Mouse (Mus musculus): ENCODE data around the gene Rspry1.
A peak's percentile ranks its signal among the peaks of the same experiment; 100 is the strongest.

Gene Rspry1

DNA sequence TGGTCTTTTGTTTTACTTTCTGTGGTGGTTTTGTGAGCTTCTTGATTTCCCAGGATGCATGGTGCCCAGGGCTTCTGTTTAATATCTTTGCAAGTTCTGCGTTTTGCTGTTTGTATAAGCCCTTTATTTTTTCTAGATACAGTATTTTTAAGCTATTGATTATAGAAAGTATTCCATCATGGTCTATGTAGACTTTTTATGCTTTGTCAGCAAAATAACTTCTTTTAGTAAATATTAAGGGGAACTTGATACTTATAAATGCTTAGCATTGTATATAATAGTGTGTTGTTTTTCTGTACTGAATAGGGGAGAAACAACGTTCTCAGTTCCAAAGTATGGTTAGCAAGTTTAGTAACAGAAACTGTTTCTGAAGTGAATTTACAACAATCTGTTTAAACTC, 2.3 kb downstream of the Rspry1 start:
- DNase-seq, result no peak

DNA sequence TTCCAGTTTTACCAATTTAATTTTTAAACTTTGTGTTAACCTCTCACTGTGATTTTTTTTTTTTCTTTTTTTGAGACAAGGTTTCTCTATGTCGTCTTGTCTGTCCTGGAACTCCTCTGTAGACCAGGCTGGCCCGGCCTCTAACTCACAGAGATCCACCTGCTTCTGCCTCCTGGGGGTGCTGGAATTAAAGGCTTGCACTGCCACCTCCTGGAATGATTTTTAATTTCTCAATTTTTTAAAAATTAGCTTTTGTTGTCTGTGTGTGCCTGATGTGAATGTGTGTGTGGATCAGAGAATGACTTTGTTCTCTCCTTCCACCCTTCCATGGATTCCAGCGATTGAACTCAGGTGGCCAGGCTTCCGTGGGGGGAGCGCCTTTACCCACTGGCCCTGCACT, 5.3 kb downstream of the Rspry1 start:
- no peak for DNase-seq

DNA sequence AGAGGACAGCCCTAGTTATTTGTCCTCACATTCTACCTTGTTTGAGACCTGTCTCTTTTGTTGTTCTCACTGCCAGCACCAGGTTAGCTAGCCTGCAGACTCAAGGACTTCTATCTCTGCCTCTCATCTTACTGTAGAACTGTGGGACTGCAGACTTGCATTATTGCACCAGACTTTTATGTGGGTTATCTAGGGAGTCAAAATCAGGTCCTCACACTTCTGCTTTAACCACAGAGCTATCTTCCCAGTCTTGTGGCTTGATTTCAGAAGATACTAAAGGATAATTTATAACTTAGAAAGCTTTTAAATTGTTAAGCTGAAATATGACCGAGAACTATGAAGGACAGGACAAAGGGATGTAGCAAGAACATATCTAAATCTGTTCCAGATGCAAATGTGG, 23.1 kb downstream of the Rspry1 start:
- no peak for DNase-seq

DNA sequence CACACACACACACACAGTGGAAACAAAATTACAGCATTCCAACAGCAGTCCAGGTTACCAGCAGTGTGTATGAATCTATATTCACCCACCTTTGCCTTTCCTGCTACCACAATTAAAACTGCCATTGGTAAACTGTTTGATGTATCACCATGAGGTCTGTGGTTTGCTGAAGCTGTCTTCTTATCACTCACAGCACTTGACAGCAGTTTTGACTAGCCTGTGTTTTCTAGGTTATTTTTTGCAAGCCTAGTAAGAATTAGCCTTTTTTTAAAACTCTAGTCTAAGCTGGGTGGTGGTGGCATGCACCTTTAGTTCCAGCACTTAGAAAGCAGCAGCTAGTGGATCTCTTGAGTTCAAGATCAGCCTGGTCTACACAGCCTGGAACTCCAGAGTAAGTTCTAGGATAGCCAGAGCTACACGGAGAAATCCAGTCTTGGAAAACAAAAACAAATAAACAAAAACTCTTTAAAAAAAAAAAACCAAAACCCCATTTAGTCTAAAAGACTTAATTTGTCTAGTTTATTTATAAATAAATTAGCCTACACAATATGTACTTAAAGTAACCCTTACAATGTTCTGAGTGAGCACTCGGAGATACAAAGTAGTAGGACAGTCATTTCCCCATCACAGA, 31.9 kb downstream of the Rspry1 start:
- no peak for DNase-seq

DNA sequence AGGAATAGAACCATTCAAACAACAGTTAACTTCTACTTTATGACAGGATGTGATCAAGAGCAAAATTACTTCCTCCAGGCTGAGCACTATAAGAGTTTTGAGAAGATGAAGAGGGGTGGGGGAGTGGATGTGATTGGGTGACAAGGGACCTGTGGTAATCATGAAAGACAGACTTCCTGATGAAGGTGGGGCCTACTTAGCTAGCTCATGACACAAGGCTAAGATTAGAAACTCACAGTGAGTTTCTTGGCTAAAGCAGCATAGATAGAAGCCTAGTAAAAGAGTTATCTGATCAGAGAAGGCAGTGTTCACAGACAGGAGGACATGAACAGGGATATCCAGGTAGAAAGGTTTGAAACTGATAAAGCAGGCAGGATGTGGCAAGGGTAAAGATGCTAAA, 32.5 kb downstream of the Rspry1 start:
- no peak for DNase-seq

DNA sequence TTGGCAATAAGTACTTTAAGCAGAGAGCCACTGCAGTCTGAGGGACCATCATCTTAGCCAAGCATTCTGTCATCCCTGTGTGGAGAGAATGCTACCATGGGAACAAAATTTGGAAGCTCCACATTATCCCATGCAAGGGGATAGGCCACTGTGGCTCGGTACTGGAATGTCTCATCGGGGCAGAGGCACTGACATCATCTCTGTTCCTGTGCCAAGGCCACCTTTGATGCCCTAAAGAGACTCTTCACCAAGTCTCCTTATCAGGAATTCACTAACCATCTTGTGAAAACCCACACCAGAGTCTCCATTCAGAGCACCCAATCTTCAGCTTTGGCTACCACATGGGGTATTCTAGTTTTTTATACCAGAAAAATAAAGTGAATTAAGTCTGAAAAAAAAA, 39.4 kb downstream of the Rspry1 start:
- DNase-seq, result no peak

DNA sequence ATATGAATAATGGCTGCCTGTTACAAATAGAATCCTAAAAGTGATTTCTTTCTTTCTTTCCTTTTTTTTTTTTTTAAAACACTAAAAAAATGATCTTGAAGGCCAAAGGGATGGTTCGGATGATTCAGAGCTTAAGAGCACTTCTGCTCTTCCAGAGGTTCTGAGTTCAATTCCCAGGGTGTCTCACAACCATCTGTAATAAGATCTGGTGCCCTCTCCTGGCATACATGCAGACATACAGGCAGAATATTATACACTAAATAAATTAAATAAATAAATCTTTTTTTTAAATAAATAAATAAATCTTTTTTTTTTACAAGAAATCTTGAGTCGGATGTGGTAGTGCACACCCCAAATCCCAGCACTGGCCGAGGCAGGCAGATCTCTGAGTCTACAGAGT, 40.2 kb downstream of the Rspry1 start:
- DNase-seq, result no peak

DNA sequence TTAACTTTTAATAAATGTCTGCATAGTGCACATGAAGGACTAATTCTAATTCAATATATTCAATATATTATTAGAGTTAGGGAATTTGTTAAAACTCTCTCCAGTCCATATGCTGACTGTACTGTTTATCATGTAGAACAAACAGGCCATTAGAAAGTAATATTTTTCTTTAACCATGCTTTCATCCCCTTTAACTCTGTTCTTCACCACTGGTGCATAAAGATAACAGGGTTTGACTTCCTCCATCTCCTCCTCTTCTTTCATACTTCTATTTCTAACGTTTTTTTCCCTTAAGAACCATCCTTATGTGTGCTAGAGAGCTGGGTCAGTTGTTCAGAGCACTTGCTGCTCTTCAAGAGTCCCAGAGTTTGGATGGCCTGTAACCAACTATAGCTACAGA, 43.5 kb downstream of the Rspry1 start:
- no peak for DNase-seq

DNA sequence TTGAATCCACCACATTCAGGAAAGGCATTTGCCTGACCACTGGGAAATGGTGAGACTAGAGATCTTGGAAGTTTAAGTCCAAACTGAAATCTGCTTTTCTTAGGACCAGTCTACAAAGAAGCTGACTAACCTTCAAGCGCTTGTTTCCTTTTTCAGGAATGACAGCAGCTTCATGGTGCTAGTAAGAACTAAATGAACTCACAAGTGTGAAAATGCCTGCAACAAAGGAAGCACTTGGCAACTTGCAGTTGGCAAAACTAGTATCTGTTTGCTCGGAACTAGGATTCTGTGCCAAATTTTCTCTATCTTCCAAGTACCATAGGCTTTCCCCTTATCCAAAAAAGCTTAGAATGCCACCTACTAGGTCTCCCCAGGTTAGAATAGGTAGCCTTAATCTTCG, 44.4 kb downstream of the Rspry1 start:
- no peak for DNase-seq

DNA sequence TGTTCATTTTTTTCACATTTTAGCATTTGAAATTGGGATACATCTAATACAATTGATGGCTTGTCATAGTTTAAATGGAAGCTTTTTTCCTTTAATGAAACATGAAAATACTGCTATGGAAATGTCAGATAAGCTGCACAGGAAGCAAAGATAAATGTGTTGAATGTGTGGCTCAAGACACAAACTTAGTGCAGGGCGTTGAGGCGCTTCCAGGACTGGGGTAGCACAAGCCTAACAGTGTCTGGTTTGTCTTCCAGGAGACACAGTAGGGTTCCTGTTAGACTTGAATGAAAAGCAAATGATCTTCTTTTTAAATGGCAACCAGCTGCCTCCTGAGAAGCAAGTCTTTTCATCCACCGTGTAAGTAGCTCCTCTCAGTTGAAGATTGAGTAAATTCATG, 47.8 kb downstream of the Rspry1 start:
- DNase-seq, result no peak

DNA sequence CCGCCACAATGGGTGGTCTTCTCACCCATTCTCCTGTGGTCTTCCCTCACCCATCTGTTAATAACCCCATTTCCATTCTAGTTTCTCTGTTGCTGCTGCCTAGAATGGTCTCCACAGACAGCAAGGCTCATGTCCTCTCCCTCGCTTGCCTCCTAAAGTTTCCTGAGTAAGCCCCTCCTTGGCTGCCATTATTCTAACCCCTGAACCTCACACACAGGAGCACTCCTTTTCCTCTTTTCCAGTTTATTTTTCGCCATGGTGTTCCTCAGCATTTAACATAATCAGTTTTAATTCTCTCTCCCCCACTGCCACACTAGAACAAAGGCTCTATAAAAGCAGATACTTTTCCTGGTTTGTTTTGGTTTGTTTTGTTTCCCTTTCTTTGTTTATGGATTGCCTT, 51.2 kb downstream of the Rspry1 start:
- DNase-seq, result no peak

DNA sequence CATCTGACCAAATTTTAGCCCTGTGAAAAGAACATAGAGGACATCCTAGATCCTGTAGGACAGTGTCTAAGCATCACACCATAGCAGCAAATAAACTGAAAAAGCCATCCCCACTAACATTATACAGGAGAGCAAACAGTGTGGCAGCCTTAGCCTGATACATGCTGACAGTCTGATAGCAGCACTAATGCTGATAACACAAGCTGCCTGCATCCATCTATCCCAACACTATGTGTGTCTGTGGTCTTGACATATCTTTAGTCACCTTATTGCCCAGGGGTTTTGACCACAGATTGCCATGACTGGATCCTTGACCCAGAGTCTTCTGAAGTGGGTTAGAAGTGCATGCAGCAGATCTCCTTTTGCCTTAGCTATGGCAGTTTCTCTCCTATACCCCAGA, 53.3 kb downstream of the Rspry1 start:
- DNase-seq, result no peak

DNA sequence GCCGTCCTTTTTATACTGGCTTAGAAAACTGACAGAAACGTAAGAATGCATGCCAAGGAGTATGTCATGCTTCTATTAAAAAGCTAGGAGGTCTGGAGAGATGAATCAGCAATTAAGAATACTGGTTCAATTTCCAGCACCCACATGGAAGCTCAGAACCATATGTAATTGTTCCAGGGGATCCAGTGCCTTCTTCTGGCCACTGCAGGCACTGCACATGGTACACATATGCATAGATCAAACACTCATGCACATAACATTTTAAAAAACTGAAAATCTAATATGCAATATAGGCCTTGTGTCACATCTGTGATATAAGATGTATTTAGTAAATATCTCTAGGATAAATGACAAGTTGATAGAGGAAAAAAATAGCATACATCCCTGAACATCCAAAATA, 56.3 kb downstream of the Rspry1 start:
- no peak for DNase-seq

DNA sequence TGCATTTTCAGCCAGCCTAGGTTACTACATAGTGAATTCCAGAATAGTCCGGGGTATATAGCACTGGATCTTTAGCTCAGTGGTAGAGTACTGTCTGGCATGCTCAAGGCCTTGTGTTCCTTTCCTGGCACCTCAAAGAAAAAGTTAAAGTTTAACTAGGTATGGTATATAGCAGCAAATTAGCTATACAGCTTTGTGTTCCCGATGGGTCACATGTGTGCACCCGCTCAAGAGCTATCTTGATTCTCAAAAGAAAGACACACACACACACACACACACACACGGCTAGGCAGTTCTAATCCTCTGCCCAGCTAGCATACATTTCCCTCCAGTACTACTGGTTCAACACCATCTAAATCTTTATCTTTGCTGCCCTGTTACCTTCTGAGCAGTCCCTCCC, 58.7 kb downstream of the Rspry1 start:
- no peak for DNase-seq

DNA sequence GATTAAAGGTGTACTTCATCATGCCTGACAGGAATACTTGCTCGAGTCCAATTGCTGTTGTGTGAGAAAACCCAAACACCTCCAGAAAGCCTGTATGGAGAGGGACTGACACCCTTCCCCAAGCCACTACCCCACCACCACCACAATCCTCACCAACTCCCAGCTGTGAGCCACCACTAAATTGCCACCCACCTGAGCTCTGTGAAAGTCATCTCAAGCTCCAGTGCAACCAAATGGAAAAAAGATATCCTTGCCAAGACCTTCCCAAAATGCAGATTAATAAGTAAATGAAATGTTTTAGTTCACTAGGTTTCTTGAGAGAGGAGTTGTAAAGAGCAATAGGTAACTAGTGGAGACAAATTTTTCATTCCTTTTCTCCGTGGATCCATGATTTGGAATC, 63.0 kb downstream of the Rspry1 start:
- DNase-seq, result no peak

DNA sequence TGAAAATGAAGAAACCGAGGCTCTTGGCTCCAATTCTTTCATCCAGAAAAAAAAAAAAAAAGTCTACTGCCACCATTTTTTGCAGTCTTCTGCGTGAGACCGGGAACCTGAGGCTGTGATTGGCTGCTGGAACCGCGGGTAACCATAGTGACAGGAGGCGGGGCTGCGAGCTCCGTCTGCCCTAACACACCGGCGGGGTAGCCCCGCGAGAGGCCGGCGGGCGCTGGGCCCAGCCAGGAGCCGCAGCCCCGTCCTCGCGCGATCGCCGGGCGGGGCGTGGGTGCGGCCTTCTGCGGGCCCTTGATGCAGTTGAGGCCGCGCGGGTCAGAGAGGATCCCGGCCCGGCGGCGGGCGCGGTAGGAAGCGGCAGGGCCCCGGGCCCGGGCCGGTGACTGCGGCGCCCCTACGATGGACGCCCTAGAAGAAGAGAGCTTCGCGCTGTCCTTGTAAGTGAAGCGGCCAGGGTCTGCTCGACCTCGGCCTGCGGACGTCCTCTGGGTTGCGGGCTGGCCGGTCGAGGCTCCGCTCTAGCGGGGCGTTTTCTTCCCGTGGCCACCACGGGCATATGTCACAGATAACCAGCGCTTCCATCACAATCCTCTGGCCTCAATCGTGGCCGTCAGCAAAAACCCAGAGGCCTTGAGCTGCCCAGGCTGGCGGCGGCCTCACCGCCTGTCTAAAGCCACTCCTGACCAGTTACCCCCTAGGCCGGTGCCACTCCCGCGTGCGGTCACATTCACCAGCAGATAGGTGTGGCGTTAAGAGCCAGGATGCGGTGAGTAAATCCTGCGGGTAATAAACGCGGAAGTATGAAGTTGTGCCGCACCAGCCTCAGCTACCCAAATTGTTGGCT, 64.9 kb downstream of the Rspry1 start, which contains the start of gene Arl2bp:
Arl2bp (plus strand) TSS at position 145 of the 853 bp plus-strand sequence.
- DNase-seq, result peak; percentile 95 to 96

DNA sequence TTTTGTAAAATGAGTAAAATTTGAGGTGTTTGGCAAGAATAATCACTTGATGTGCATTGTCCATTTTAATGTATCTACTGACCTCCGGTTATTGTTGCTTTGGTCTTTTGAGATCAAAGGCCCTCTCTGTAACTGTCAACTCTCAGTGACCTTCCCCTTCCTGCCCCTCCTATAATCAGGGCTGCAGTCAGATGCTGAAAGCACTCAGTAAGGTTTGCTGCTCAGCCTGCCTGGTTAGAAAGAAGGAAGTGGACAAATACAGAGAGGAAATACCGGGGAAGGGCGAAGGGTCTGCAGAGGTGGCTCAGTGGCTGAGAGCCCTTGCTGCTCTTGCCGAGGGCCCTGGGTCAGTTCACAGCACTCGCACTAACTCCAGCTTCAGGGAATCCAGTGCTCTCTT, 72.6 kb downstream of the Rspry1 start:
- DNase-seq, result no peak

DNA sequence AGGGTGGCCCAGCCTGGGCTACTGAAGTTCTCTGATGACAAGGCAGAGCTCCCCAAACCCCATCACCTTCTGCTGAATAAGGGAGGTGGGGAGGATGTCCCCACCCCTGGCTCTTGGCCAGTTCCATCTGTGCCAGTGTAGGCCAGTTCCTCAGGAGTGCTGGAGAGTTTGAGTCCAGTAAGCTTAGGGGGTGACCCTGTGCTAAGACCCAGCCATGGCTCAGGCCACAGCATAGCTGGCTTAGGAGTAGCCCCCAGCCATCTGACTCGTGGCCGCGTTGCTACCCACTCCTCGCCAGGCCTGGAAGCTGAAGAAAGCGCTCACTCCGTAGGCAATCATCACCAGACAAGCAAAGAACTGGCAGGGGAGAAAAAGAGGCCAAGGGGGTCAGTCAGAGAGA, 74.2 kb downstream of the Rspry1 start:
- DNase-seq, result peak in 1 of 2 experiments; percentile 40

DNA sequence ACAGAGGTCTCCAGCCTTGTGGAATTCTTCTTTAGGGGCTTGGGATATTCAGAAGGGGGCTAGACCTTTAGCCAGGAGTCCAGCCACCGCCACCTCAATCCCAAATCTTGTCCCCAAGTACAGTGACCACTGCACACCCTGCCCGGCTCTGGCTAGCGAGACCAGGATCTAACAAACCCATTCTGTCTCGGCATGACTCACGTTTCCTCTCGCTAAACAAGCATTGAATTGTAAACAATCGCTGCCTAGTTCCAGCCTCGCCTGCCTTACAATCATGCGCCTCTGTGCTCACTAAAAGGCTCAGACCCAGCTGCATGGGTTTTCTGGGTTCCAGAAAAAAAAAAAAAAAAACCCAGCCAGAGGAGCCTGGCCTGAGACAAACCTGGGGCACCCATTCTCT, 76.8 kb downstream of the Rspry1 start:
- no peak for DNase-seq

DNA sequence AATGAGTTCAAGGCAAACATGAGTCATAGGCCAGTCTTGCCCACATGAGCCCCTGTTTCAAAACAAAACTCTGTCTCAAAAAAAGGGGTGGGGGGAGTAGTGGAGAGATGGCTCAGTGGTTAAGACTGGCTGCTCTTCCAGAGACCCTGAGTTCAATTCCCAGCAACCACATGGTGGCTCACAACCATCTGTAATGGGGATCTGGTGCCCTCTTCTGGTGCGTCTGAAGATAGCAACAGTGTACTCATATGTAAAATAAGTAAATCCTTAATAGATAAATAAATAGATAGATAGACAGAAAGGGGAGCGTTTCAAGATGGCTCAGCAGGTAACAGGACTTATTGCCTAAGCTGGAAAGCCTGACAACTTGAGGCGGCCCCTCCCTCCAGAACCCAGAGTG, 78.7 kb downstream of the Rspry1 start:
- no peak for DNase-seq

DNA sequence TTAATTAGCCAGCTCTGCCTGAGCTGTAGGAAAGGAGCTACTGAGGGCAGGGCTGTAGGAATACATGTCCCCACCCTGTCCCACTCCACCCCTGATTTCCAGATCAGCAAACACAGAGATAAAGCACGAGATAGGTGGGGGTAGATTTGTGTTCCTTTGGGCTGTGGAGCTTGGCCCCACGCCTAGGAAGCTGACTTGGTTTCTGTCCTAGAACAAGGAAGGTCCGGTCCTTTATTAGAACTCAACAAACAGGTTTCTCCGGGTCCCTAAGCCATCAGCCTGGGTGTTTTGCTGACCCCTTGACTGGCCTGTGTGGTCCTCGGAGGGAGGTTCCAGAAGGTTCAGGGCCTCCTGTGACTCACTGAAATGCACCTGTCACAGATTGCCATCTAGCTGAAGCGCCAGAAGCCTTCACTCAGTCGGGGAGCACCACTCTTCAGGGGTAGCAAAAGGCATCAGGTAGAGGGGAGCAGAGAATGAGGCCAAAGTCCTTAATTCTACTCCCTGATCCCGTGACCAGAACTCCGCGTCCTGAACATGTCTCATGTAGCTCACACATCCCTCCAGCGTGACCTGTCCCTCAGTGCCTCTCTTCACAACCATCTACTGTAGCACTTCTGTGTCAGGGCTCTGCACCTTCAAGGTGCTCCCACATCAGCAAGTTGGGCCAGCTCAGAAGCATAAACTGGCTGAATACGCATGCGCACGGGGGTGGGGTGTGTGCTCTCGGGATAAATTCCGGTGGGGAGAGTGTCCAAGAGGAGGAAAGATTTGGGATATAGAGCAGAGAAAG, 81.2 kb downstream of the Rspry1 start:
- no peak for DNase-seq

DNA sequence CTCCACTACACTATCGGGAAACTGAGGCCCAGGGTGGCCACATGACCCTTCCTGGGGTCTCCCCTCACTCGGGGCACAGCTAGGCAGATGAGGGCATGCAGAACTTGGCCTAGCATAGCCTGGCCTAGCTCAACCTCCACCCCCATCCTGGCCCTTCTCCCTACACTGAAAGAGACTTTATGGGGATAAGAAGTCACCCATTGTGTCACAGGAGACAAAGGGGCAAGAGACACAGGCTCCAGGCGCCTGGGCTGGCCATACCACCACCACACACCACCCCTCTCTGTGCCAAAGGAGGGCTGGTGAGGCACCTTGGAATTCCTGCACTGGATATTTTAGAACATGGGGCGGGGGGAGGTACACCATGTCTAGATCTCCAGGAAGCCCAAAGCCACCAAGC, 82.5 kb downstream of the Rspry1 start:
- no peak for DNase-seq

DNA sequence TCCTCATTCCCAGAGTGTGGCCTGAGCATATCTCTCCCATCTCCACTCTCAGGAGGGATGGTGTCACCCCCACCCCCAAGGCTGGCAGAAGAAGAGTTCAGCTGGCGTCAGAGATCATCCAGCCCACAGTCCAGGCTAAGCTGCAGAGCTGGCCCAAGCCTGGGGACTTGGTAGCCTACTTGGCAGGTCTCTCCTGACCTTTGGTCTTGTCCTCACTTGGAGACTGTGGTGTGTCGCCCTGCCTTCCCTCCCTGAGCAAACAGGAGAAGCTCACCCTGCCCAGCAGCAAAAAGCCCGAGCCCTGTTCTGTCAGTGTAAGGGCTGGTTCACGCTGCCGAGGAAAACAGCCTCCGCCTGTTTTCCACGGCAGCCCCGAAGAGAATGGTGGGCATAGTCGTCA, 84.2 kb downstream of the Rspry1 start:
- DNase-seq, result no peak

DNA sequence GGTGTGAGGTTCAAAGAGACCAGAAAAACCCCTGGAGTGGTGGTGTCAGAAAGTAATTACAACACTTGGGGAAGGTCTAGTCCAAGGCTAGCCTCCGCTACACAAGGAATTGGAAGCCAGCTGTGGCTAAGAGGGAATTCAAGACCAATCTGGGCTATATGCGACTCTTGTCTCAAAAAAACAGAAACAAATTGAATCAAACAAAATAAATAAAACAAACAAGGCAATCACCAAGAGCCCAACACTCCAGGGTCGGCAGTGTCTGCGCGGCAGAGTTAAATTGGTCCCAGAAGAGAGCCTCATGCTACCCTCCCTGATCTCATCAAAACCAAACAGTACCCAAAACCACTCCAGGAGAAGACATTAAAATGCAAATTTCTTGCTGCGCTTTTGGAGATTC, 93.0 kb downstream of the Rspry1 start:
- DNase-seq, result no peak

All from cerebellum, postnatal 14 days (tissue).